Mouse (Mus musculus): ENCODE measurements around the gene Lpar1. TPM values are rescaled to one million over a fixed set of nuclear protein-coding genes. Genes with fewer than 3 reads are reported as not detected.

The Lpar1 gene
- polyA plus RNA-seq, 1 experiment = 25.1 TPM

- no peak for DNase-seq (ENCODE audit: extremely low spot score in 1 of 2, low spot score in 1 of 2)
Measured at GRCm38 (mm10) chr4:58511554-58511953, 42.1 kb downstream of the Lpar1 start.

- peak in 1 of 2 experiments; percentile 13 for DNase-seq (ENCODE audit: extremely low spot score in 1 of 2, low spot score in 1 of 2)
Measured at GRCm38 (mm10) chr4:58508833-58509232, 44.9 kb downstream of the Lpar1 start.

- no peak for DNase-seq (ENCODE audit: extremely low spot score in 1 of 2, low spot score in 1 of 2)
Measured at GRCm38 (mm10) chr4:58507536-58507935, 46.2 kb downstream of the Lpar1 start.

GRCm38 (mm10) chr4:58506539-58507527, 46.9 kb downstream of the Lpar1 start:
- DNase-seq (ENCODE audit: extremely low spot score in 1 of 2, low spot score in 1 of 2) = no peak

- no peak for DNase-seq (ENCODE audit: extremely low spot score in 1 of 2, low spot score in 1 of 2)
Measured at GRCm38 (mm10) chr4:58504250-58504649, 49.4 kb downstream of the Lpar1 start.

- no peak for DNase-seq (ENCODE audit: extremely low spot score in 1 of 2, low spot score in 1 of 2)
Measured at GRCm38 (mm10) chr4:58501012-58501777, 52.5 kb downstream of the Lpar1 start.

- DNase-seq (ENCODE audit: extremely low spot score in 1 of 2, low spot score in 1 of 2) = no peak
Measured at GRCm38 (mm10) chr4:58499831-58500230, 53.9 kb downstream of the Lpar1 start.

GRCm38 (mm10) chr4:58499241-58499640, 54.5 kb downstream of the Lpar1 start:
- DNase-seq (ENCODE audit: extremely low spot score in 1 of 2, low spot score in 1 of 2) = peak in 1 of 2 experiments; percentile 28

GRCm38 (mm10) chr4:58498734-58499133, 55.0 kb downstream of the Lpar1 start:
- no peak for DNase-seq (ENCODE audit: extremely low spot score in 1 of 2, low spot score in 1 of 2)

- DNase-seq (ENCODE audit: extremely low spot score in 1 of 2, low spot score in 1 of 2) = no peak
Measured at GRCm38 (mm10) chr4:58497284-58497683, 56.4 kb downstream of the Lpar1 start.

GRCm38 (mm10) chr4:58496743-58497142, 57.0 kb downstream of the Lpar1 start:
- no peak for DNase-seq (ENCODE audit: extremely low spot score in 1 of 2, low spot score in 1 of 2)

GRCm38 (mm10) chr4:58491742-58492141, 62.0 kb downstream of the Lpar1 start:
- DNase-seq (ENCODE audit: extremely low spot score in 1 of 2, low spot score in 1 of 2) = no peak

GRCm38 (mm10) chr4:58490374-58490773, 63.3 kb downstream of the Lpar1 start:
- no peak for DNase-seq (ENCODE audit: extremely low spot score in 1 of 2, low spot score in 1 of 2)

- DNase-seq (ENCODE audit: extremely low spot score in 1 of 2, low spot score in 1 of 2) = no peak
Measured at GRCm38 (mm10) chr4:58478564-58478963, 75.1 kb downstream of the Lpar1 start.

- peak; percentile 76 to 85 for DNase-seq (ENCODE audit: extremely low spot score in 1 of 2, low spot score in 1 of 2)
Measured at GRCm38 (mm10) chr4:58477691-58478090, 76.0 kb downstream of the Lpar1 start.

- no peak for DNase-seq (ENCODE audit: extremely low spot score in 1 of 2, low spot score in 1 of 2)
Measured at GRCm38 (mm10) chr4:58471203-58471910, 82.3 kb downstream of the Lpar1 start.

- peak in 1 of 2 experiments; percentile 34 for DNase-seq (ENCODE audit: extremely low spot score in 1 of 2, low spot score in 1 of 2)
Measured at GRCm38 (mm10) chr4:58469651-58470592, 83.8 kb downstream of the Lpar1 start.

- DNase-seq (ENCODE audit: extremely low spot score in 1 of 2, low spot score in 1 of 2) = no peak
Measured at GRCm38 (mm10) chr4:58469035-58469434, 84.7 kb downstream of the Lpar1 start.

- no peak for DNase-seq (ENCODE audit: extremely low spot score in 1 of 2, low spot score in 1 of 2)
Measured at GRCm38 (mm10) chr4:58465586-58465985, 88.1 kb downstream of the Lpar1 start.

All from frontal cortex, adult 2 months (tissue).